Mouse (Mus musculus): ENCODE measurements around the gene Dhx8.

Dhx8 gene

GRCm38 (mm10) chr11:101756616-101757015 is 23.9 kb downstream of the Dhx8 start:
- no peak for DNase-seq

- no peak for DNase-seq
Observed at GRCm38 (mm10) chr11:101757366-101757765, 24.6 kb downstream of the Dhx8 start.

GRCm38 (mm10) chr11:101758431-101758830 is 25.7 kb downstream of the Dhx8 start:
- peak; percentile 17 to 33 for DNase-seq

- no peak for DNase-seq
Observed at GRCm38 (mm10) chr11:101759530-101759929, 26.8 kb downstream of the Dhx8 start.

- DNase-seq, result peak in 1 of 2 experiments; percentile 25
Observed at GRCm38 (mm10) chr11:101763723-101764122, 31.0 kb downstream of the Dhx8 start.

GRCm38 (mm10) chr11:101764546-101764945 is 31.8 kb downstream of the Dhx8 start:
- no peak for DNase-seq

- no peak for DNase-seq
Observed at GRCm38 (mm10) chr11:101767326-101767725, 34.6 kb downstream of the Dhx8 start.

- DNase-seq, result no peak
Observed at GRCm38 (mm10) chr11:101768721-101769120, 36.0 kb downstream of the Dhx8 start.

GRCm38 (mm10) chr11:101770266-101770665 is 37.5 kb downstream of the Dhx8 start:
- DNase-seq, result no peak

GRCm38 (mm10) chr11:101772027-101772426 is 39.3 kb downstream of the Dhx8 start:
- no peak for DNase-seq

- DNase-seq, result no peak
Observed at GRCm38 (mm10) chr11:101772449-101772848, 39.7 kb downstream of the Dhx8 start.

GRCm38 (mm10) chr11:101776846-101777245 is 44.1 kb downstream of the Dhx8 start:
- DNase-seq, result no peak

- DNase-seq, result no peak
Observed at GRCm38 (mm10) chr11:101783135-101783534, 50.4 kb downstream of the Dhx8 start.

- no peak for DNase-seq
Observed at GRCm38 (mm10) chr11:101783584-101783983, 50.9 kb downstream of the Dhx8 start.

GRCm38 (mm10) chr11:101784072-101784471 is 51.4 kb downstream of the Dhx8 start:
- DNase-seq, result no peak

- peak; percentile 38 to 46 for DNase-seq
Observed at GRCm38 (mm10) chr11:101784488-101785142, 51.9 kb downstream of the Dhx8 start.

GRCm38 (mm10) chr11:101785143-101785851 is 52.6 kb downstream of the Dhx8 start, which contains the start of gene Etv4:
TSS of gene Etv4 (minus strand) at chr11:101785371.
- peak; percentile 77 to 87 for DNase-seq

- DNase-seq, result no peak
Observed at GRCm38 (mm10) chr11:101785852-101786205, 53.1 kb downstream of the Dhx8 start.

GRCm38 (mm10) chr11:101786651-101787050 is 53.9 kb downstream of the Dhx8 start:
- DNase-seq, result no peak

GRCm38 (mm10) chr11:101787432-101787831 is 54.7 kb downstream of the Dhx8 start:
- DNase-seq, result no peak

GRCm38 (mm10) chr11:101790811-101791526 is 58.2 kb downstream of the Dhx8 start:
- DNase-seq, result no peak

GRCm38 (mm10) chr11:101797355-101797754 is 64.6 kb downstream of the Dhx8 start:
- no peak for DNase-seq

- no peak for DNase-seq
Observed at GRCm38 (mm10) chr11:101798083-101798482, 65.4 kb downstream of the Dhx8 start.

- no peak for DNase-seq
Observed at GRCm38 (mm10) chr11:101801386-101801785, 68.7 kb downstream of the Dhx8 start.
